Mouse (Mus musculus) olfactory bulb, adult 2 months (tissue): ENCODE measurements at regions not wholly inside any gene's neighbourhood (a gene's known extent, or its start where the extent isn't known, plus 50 kb on each side); places are given as distances from the start of the nearest gene placed in this dataset.

Experiments used
- CTCF ChIP-seq: fragments of 200-500 bp; IDR thresholded peaks from 2 replicates; pipeline ENCODE4 v1.5.1; 2012; ENCODE audit warnings: low read depth, mild to moderate bottlenecking, low read length, moderate library complexity; ENCODE audit not compliant: insufficient read depth
- POLR2A ChIP-seq: fragments of 200-500 bp; IDR thresholded peaks from 2 replicates; pipeline ENCODE4 v1.6.1; 2012; ENCODE audit warnings: mild to moderate bottlenecking, low read depth, low read length, moderate library complexity; ENCODE audit not compliant: insufficient read depth

GRCm38 (mm10) chr2:72871836-72872235 lies 108.4 kb downstream of the Sp3 start:
- no peak for TF ChIP-seq POLR2A
- no peak for TF ChIP-seq CTCF
